Mouse (Mus musculus): ENCODE data around the gene Mrpl53. TPM values are rescaled to one million over a fixed set of nuclear protein-coding genes. Genes with fewer than 3 reads are reported as not detected.

Mrpl53 gene
- total and polyA plus RNA-seq, 3 experiments: 52.2 to 74.0 (median 55.5) TPM

- no peak overlapping the region for H3K9ac ChIP-seq (ENCODE audit: insufficient read depth, low read depth)
- TF ChIP-seq HCFC1 (IDR thresholded peaks at IDR 0.05; ENCODE audit: low read depth, low read length) (no peak), ZNF384 (IDR thresholded peaks at IDR 0.05; ENCODE audit: low read depth, low read length) (no peak), RAD21 (IDR thresholded peaks at IDR 0.05; ENCODE audit: low read depth, low read length) (no peak), TCF12 (IDR thresholded peaks at IDR 0.05; ENCODE audit: low read depth, low read length) (no peak), RCOR1 (conservative IDR thresholded peaks at IDR 0.05; ENCODE audit: low read depth, low read length) (no peak), TBP (conservative IDR thresholded peaks at IDR 0.05; ENCODE audit: low read depth, low read length) (no peak), IRF4 (IDR thresholded peaks at IDR 0.05; ENCODE audit: low read depth, low read length) (no peak), ZMIZ1 (IDR thresholded peaks at IDR 0.05; ENCODE audit: low read depth, low read length) (no peak), MAFK (IDR thresholded peaks at IDR 0.05; ENCODE audit: insufficient replicate concordance, low read length) (no peak), POLR2A (IDR thresholded peaks at IDR 0.05; ENCODE audit: low read depth, low read length) (no peak), NELFE (IDR thresholded peaks at IDR 0.05; ENCODE audit: low read depth, low read length) (no peak), NRF1 (IDR thresholded peaks at IDR 0.05; ENCODE audit: low read depth, low read length) (no peak), JUN (IDR thresholded peaks at IDR 0.05; ENCODE audit: insufficient read depth, low read depth, low read length) (no peak), ZC3H11A (IDR thresholded peaks at IDR 0.05; ENCODE audit: low read depth, low read length) (no peak), KAT2A (IDR thresholded peaks at IDR 0.05; ENCODE audit: insufficient replicate concordance, low read length) (no peak)
Observed at GRCm38 (mm10) chr6:83147280-83147679, 38.4 kb downstream of the Mrpl53 start.

GRCm38 (mm10) chr6:83151721-83152120, 42.9 kb downstream of the Mrpl53 start:
- H3K27ac ChIP-seq (ENCODE audit: insufficient read depth, low read depth): no peak overlapping the region
- dilution Hi-C loops (cut with MboI; ENCODE audit: extremely low pct_ligation_motif_present, extremely low pct_unique_long_range_greater_than_20kb, low sequenced_read_pairs) (no loop called here), in situ Hi-C loops (cut with MboI; ENCODE audit: low pct_ligation_motif_present, low pct_unique_long_range_greater_than_20kb, low sequenced_read_pairs) (no loop called here)
- TF ChIP-seq JUN (IDR thresholded peaks at IDR 0.05; ENCODE audit: insufficient read depth, low read depth, low read length): no peak
- no peak for TF ChIP-seq GABPA (IDR thresholded peaks at IDR 0.05; ENCODE audit: insufficient replicate concordance, low read depth, low read length)
- no peak for TF ChIP-seq NRF1 (IDR thresholded peaks at IDR 0.05; ENCODE audit: low read depth, low read length)
- H3K9ac ChIP-seq (ENCODE audit: insufficient read depth, low read depth): no peak overlapping the region
- no peaks in the 10 kb centered on the region for H3K27me3 ChIP-seq (replicated peaks)
- H3K4me3 ChIP-seq (replicated peaks in 1 of 3; ENCODE audit: low read depth in 2 of 3, low read length in 2 of 3, poor library complexity in 1 of 3): no peak overlapping the region
- peaks cover 12 to 24% of the 10 kb centered on the region in 2 experiments for H3K36me3 ChIP-seq (replicated peaks in 1 of 2; ENCODE audit: control insufficient read depth in 1 of 2, insufficient read depth in 1 of 2, low read length in 1 of 2)
- no peak for DNase-seq (ENCODE audit: extremely low read depth)
- no peaks in the 10 kb centered on the region for H3K9me3 ChIP-seq (replicated peaks; ENCODE audit: low read length)
- H3K79me2 ChIP-seq (replicated peaks; ENCODE audit: control insufficient read depth, extremely low read depth, insufficient read depth, poor library complexity, severe bottlenecking): no peaks in the 10 kb centered on the region
- H3K4me2 ChIP-seq (ENCODE audit: insufficient read depth, low read depth, poor library complexity, severe bottlenecking): no peak overlapping the region
- H3K4me1 ChIP-seq (ENCODE audit: control insufficient read depth in 1 of 2, insufficient read depth in 2 of 2): peaks cover 15 to 37% of the 10 kb centered on the region in 2 experiments

More at GRCm38 (mm10) chr6:83147280-83147679, 38.4 kb downstream of the Mrpl53 start:
- Histone ChIP-seq H3K27me3 (replicated peaks) (no peaks in the 10 kb centered on the region), H3K79me2 (replicated peaks; ENCODE audit: control insufficient read depth, extremely low read depth, insufficient read depth, poor library complexity, severe bottlenecking) (no peaks in the 10 kb centered on the region), H3K4me3 (replicated peaks in 1 of 3; ENCODE audit: low read depth in 2 of 3, low read length in 2 of 3, poor library complexity in 1 of 3) (no peak overlapping the region), H3K36me3 (replicated peaks in 1 of 2; ENCODE audit: control insufficient read depth in 1 of 2, insufficient read depth in 1 of 2, low read length in 1 of 2) (peaks cover 0 to 11% of the 10 kb centered on the region in 2 experiments), H3K4me1 (ENCODE audit: control insufficient read depth in 1 of 2, insufficient read depth in 2 of 2) (peaks cover 4 to 12% of the 10 kb centered on the region in 2 experiments; a peak in 2 of 4 replicates), H3K9me3 (replicated peaks; ENCODE audit: low read length) (no peaks in the 10 kb centered on the region), H3K4me2 (ENCODE audit: insufficient read depth, low read depth, poor library complexity, severe bottlenecking) (no peak overlapping the region), H3K27ac (ENCODE audit: insufficient read depth, low read depth) (no peak overlapping the region)
- dilution Hi-C loops (cut with MboI; ENCODE audit: extremely low pct_ligation_motif_present, extremely low pct_unique_long_range_greater_than_20kb, low sequenced_read_pairs) (no loop called here), in situ Hi-C loops (cut with MboI; ENCODE audit: low pct_ligation_motif_present, low pct_unique_long_range_greater_than_20kb, low sequenced_read_pairs) (no loop called here)
- DNase-seq (ENCODE audit: extremely low read depth): no peak

Measured in CH12.LX (cell line).